ENCODE assay signal across 7 mouse cellular contexts in genomic region chr11:120238751-120239359, GRCm38 (mm10). TPM values are rescaled to one million over a fixed set of nuclear protein-coding genes. Genes with fewer than 3 reads are reported as not detected.
DNase-seq lines count a peak whose midpoint lies in the region; ATAC-seq and TF ChIP-seq lines count a peak whose summit lies in the region.

No protein-coding gene starts in this region.

- no peaks in the 10 kb centered on the region for H3K27me3 ChIP-seq in heart, embryonic 14.5 days (ENCODE audit: control insufficient read depth, insufficient read depth, low read length)
- H3K27me3 ChIP-seq in neural tube, embryonic 14.5 days (ENCODE audit: control insufficient read depth, insufficient read depth, low read length) = no peaks in the 10 kb centered on the region

- TF ChIP-seq POLR2A in brain, embryonic 14.5 days (IDR thresholded peaks at IDR 0.05; ENCODE audit: borderline replicate concordance, extremely low read depth, insufficient read depth, insufficient read length, poor library complexity, severe bottlenecking) = no peak

- peak overlapping the region; percentile 100 for H3K9ac ChIP-seq in heart, embryonic 14.5 days (ENCODE audit: low read length)
- peak overlapping the region; percentile 98 for H3K9ac ChIP-seq in neural tube, embryonic 14.5 days (replicated peaks; ENCODE audit: low read depth, low read length)

- peak; percentile 63 for DNase-seq in ES-CJ7 (ENCODE audit: low read depth, low spot score)
- DNase-seq in brain, embryonic 14.5 days (ENCODE audit: low read depth) = peak; percentile 64
- DNase-seq in kidney, postnatal 36 days = peak; percentile 64 to 81
- DNase-seq in layer of hippocampus, adult 9-10 months (ENCODE audit: low spot score) = no peak
- DNase-seq in right cerebral cortex, postnatal 25 days = no peak

- peak overlapping the region; percentile 81 to 92 for H3K27ac ChIP-seq in heart, embryonic 14.5 days (replicated peaks in 1 of 2; ENCODE audit: control insufficient read depth in 1 of 2, insufficient read depth in 1 of 2, low read depth in 2 of 2, low read length in 2 of 2)
- H3K27ac ChIP-seq in neural tube, embryonic 14.5 days (ENCODE audit: low read depth, low read length) = peak overlapping the region; percentile 99

- 13% methylated on average over 7 of the region's 8 CpGs for WGBS in heart, embryonic 14.5 days
- WGBS in neural tube, embryonic 14.5 days = 5% methylated on average over 8 of the region's 8 CpGs

- peaks cover 37 to 58% of the 10 kb centered on the region in 2 experiments for H3K4me1 ChIP-seq in heart, embryonic 14.5 days (ENCODE audit: control insufficient read depth in 2 of 2, insufficient read depth in 2 of 2, low read length in 2 of 2)
- H3K4me1 ChIP-seq in neural tube, embryonic 14.5 days (ENCODE audit: control insufficient read depth, insufficient read depth, low read length) = peaks cover 60% of the 10 kb centered on the region

- no peaks in the 10 kb centered on the region for H3K36me3 ChIP-seq in heart, embryonic 14.5 days (ENCODE audit: control insufficient read depth, insufficient read depth, low read length)
- H3K36me3 ChIP-seq in neural tube, embryonic 14.5 days (ENCODE audit: control insufficient read depth, insufficient read depth, low read length) = no peaks in the 10 kb centered on the region

- ATAC-seq in heart, embryonic 14.5 days (ENCODE audit: insufficient number of reproducible peaks, insufficient read depth, low FRiP score, low read depth) = peak; percentile 10
- no peak for ATAC-seq in neural tube, embryonic 14.5 days (ENCODE audit: low read depth)

- H3K4me3 ChIP-seq in heart, embryonic 14.5 days (ENCODE audit: control insufficient read depth in 1 of 2, insufficient read depth in 1 of 2, low read depth in 1 of 2, low read length in 2 of 2) = peak overlapping the region in 1 of 2 experiments; percentile 93; a peak in 2 of 4 replicates
- H3K4me3 ChIP-seq in neural tube, embryonic 14.5 days (ENCODE audit: low read depth, low read length) = peak overlapping the region; percentile 96

- H3K9me3 ChIP-seq in heart, embryonic 14.5 days (ENCODE audit: control insufficient read depth, low read length) = no peaks in the 10 kb centered on the region
- no peaks in the 10 kb centered on the region for H3K9me3 ChIP-seq in neural tube, embryonic 14.5 days (ENCODE audit: control insufficient read depth, low read length)

- H3K4me2 ChIP-seq in heart, embryonic 14.5 days (ENCODE audit: low read length) = peak overlapping the region; percentile 99
- H3K4me2 ChIP-seq in neural tube, embryonic 14.5 days (ENCODE audit: low read depth, low read length) = peak overlapping the region; percentile 84

- no peak for TF ChIP-seq CTCF in brain, embryonic 14.5 days (IDR thresholded peaks at IDR 0.05; ENCODE audit: borderline replicate concordance, extremely low read depth, insufficient read depth, insufficient read length)

RNA-seq across cellular contexts. Expression of gene Bahcc1, which starts 6.1 kb away (rescaled TPM):
- 29.0 and 47.0 TPM in 2 replicates for polyA plus RNA-seq in brain, embryonic 14.5 days (2012; rRNA removed)
- polyA plus RNA-seq in heart, embryonic 14.5 days (2014; fragmentation: Nextera tagmentation; extraction: Ambion mirVana) = 8.8 and 9.1 TPM in 2 replicates
- 17.0 and 20.8 TPM in 2 replicates for polyA plus RNA-seq in neural tube, embryonic 14.5 days (2014; fragmentation: Nextera tagmentation; extraction: Ambion mirVana)

Comparison
In these comparisons a context has a peak if more than half of its experiments do, and no peak if none do; other contexts are left out.
1. DNase-seq: peak in ES-CJ7 (single experiment), brain, embryonic 14.5 days (single experiment) and kidney, postnatal 36 days (2 of 2); none in layer of hippocampus, adult 9-10 months (single experiment) and right cerebral cortex, postnatal 25 days (single experiment).